Mouse (Mus musculus) forebrain, embryonic 11.5 days (tissue): ENCODE measurements at regions not wholly inside any gene's neighbourhood (a gene's known extent, or its start where the extent isn't known, plus 50 kb on each side); places are given as distances from the start of the nearest gene placed in this dataset.

Experiments
- ATAC-seq: fragments of 200-750 bp; cut with Nextera tagmentation; replicated peaks from 2 replicates; pipeline ENCODE4 v1.8.0; 2017; ENCODE audit warnings: moderate TSS enrichment; ENCODE audit not compliant: low FRiP score
- DNase-seq: peaks from one replicate; pipeline ENCODE4 v3.0.0-alpha.2; 2017; ENCODE audit warnings: low spot score
- H3K27ac ChIP-seq: fragments of 300-500 bp; sonication (generic); 2 replicates; pipeline ENCODE4 v1.5.1; 2014; ENCODE audit warnings: low read depth, low read length
- H3K27me3 ChIP-seq: fragments of 300-500 bp; sonication (generic); 2 replicates; pipeline ENCODE4 v1.6.1; 2014; ENCODE audit warnings: mild to moderate bottlenecking, low read length, mixed read lengths; ENCODE audit not compliant: control insufficient read depth, insufficient read depth
- H3K36me3 ChIP-seq: fragments of 300-500 bp; sonication (generic); 2 replicates; pipeline ENCODE4 v1.6.1; 2014; ENCODE audit warnings: mild to moderate bottlenecking, low read length, moderate library complexity, mixed read lengths; ENCODE audit not compliant: control insufficient read depth, insufficient read depth
- H3K4me1 ChIP-seq: fragments of 300-500 bp; sonication (generic); replicated peaks from 2 replicates; pipeline ENCODE4 v1.6.1; 2014; ENCODE audit warnings: low read length, mixed read lengths; ENCODE audit not compliant: control insufficient read depth, insufficient read depth
- H3K4me2 ChIP-seq: fragments of 300-500 bp; sonication (generic); 2 replicates; pipeline ENCODE4 v1.6.1; 2014; ENCODE audit warnings: low read depth, mild to moderate bottlenecking, low read length, moderate library complexity, mixed read lengths; ENCODE audit not compliant: severe bottlenecking
- H3K4me3 ChIP-seq: fragments of 300-500 bp; sonication (generic); 2 replicates; pipeline ENCODE4 v1.5.1; 2014; ENCODE audit warnings: low read depth, low read length
- H3K9ac ChIP-seq: fragments of 300-500 bp; sonication (generic); 2 replicates; pipeline ENCODE4 v1.6.1; 2014; ENCODE audit warnings: low read length
- H3K9me3 ChIP-seq: fragments of 300-500 bp; sonication (generic); 2 replicates; pipeline ENCODE4 v1.6.1; 2016; ENCODE audit warnings: low read length, mixed read lengths; ENCODE audit not compliant: control insufficient read depth
- WGBS: fragments of 180-500 bp; shearing (Covaris S2); extraction: QIAGEN DNeasy Blood & Tissue Kit; methylation state at CpG from one replicate; pipeline ENCODE4 v1.1.7; 2014; 5-methylcytosine and 5-hydroxymethylcytosine counted together

DNA sequence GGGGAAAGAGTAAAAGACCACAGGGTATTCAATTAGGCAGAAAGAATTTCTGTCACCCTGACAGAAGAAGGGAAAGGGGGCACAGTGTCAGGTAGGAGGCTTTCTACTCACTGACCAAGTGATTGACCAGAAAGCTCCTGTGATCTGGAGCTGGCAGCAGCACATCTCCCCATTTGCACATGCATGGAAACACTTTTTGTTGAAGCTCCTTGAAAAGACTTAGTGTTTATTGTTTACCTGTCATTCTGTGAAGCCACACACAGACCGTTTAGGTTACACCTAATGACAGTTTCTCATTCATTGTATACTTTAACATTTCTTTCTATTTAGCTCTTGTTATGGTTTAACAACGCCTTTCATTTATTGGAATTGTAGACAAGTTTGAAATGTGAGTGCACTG is 458.9 kb downstream of the Tmem161b start:
- Histone ChIP-seq H3K4me3 (no peak overlapping the region), H3K4me2 (no peak overlapping the region), H3K27me3 (no peaks in the 10 kb centered on the region), H3K9ac (no peak overlapping the region), H3K4me1 (no peaks in the 10 kb centered on the region), H3K9me3 (no peaks in the 10 kb centered on the region), H3K27ac (no peak overlapping the region), H3K36me3 (no peaks in the 10 kb centered on the region)
- no peak for ATAC-seq
- no peak for DNase-seq
- WGBS = 40% methylated on average over 2 of the region's 2 CpGs

DNA sequence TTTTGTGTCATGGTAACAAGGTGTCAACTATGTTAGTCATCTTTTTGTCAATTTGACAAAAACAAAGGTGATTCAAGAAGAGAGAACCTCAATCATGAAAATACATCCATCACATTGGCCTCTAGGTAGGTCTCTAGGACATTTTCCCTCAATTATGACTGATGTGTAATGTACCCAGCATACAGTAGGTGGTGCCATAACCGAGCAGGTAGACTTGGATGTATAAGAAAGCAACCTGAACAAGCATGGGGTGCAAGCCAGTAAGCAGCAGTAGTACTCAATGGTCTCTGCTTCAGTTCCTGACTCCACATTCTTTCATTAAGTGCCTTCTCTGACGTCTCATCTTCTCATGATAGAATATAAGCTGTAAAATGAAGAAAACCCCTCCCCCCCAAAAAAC is 463.8 kb downstream of the Tmem161b start:
- H3K27ac ChIP-seq = no peak overlapping the region
- no peak overlapping the region for H3K4me3 ChIP-seq
- ATAC-seq (no peak), DNase-seq (no peak)
- H3K36me3 ChIP-seq = no peaks in the 10 kb centered on the region
- no peaks in the 10 kb centered on the region for H3K4me1 ChIP-seq
- H3K27me3 ChIP-seq = no peaks in the 10 kb centered on the region
- H3K9me3 ChIP-seq = no peaks in the 10 kb centered on the region
- WGBS = 62% methylated on average over 2 of the region's 2 CpGs
- no peak overlapping the region for H3K4me2 ChIP-seq
- H3K9ac ChIP-seq = no peak overlapping the region

- Histone ChIP-seq H3K27ac (no peak overlapping the region), H3K36me3 (no peaks in the 10 kb centered on the region), H3K9ac (no peak overlapping the region), H3K4me2 (no peak overlapping the region), H3K4me3 (no peak overlapping the region), H3K27me3 (no peaks in the 10 kb centered on the region), H3K9me3 (no peaks in the 10 kb centered on the region), H3K4me1 (no peaks in the 10 kb centered on the region)
- ATAC-seq (no peak), DNase-seq (no peak)
- WGBS = 91% methylated on average over 2 of the region's 2 CpGs
Observed at GRCm38 (mm10) chr13:84693462-84693861, 471.4 kb downstream of the Tmem161b start.

- H3K9me3 ChIP-seq = no peaks in the 10 kb centered on the region
- no peak for ATAC-seq
- no peak overlapping the region for H3K4me3 ChIP-seq
- no peak for DNase-seq
- H3K9ac ChIP-seq = no peak overlapping the region
- no peak overlapping the region for H3K27ac ChIP-seq
- H3K36me3 ChIP-seq = no peaks in the 10 kb centered on the region
- H3K4me1 ChIP-seq = no peaks in the 10 kb centered on the region
- WGBS = 68% methylated on average over 3 of the region's 3 CpGs
- no peak overlapping the region for H3K4me2 ChIP-seq
- no peaks in the 10 kb centered on the region for H3K27me3 ChIP-seq
Observed at GRCm38 (mm10) chr13:84698472-84699080, 476.5 kb downstream of the Tmem161b start.

DNA sequence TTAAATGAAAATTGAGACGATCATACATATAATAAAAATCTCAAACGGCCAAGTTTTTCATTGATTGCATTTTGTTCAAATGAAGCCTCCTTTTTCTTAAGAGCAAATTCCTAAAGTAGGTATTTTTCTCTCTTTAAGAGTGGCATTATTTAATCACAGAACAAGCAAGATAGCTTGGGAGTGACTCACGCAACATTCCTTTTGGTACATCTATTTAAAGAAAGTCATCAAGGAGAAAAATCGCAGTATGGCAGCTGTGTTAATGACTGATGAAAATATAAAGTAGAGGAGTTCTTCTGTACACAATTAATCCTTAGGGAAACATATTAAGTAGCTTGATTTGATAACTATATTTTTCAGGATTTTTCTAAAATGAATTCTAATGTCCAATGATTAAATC is 448.0 kb upstream of the Ccnh start:
- Histone ChIP-seq H3K9ac (no peak overlapping the region), H3K4me2 (no peak overlapping the region), H3K9me3 (no peaks in the 10 kb centered on the region), H3K36me3 (no peaks in the 10 kb centered on the region), H3K4me1 (no peaks in the 10 kb centered on the region), H3K4me3 (no peak overlapping the region), H3K27ac (no peak overlapping the region), H3K27me3 (no peaks in the 10 kb centered on the region)
- 90% methylated on average over 4 of the region's 4 CpGs for WGBS
- ATAC-seq (no peak), DNase-seq (no peak)

DNA sequence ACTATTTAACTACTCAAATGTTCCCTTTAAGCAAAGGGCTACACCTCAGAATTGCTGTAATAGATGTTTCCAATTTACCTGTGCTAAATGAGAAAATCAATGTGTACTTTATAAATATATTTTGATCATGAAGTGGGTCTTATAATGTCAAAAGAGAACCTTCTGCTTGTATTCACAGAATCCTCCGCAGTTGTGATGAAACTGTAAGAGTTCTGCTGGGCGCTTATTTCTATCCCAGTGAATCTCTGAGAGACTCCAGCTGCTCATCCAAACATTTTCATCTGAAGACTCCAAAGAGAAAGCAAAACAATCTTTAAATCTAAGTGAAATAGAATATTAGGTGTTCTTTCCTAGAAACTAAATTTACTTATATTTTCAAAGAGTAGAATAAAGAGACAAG is 440.9 kb upstream of the Ccnh start:
- Histone ChIP-seq H3K9ac (no peak overlapping the region), H3K4me3 (no peak overlapping the region), H3K9me3 (no peaks in the 10 kb centered on the region; the same call in 1 of the 2 replicates), H3K27ac (no peak overlapping the region), H3K27me3 (no peaks in the 10 kb centered on the region), H3K4me2 (no peak overlapping the region), H3K4me1 (no peaks in the 10 kb centered on the region; the same call in 1 of the 2 replicates), H3K36me3 (no peaks in the 10 kb centered on the region)
- no peak for ATAC-seq
- 82% methylated on average over 2 of the region's 2 CpGs for WGBS
- DNase-seq = no peak

- no peak for DNase-seq
- Histone ChIP-seq H3K9me3 (no peaks in the 10 kb centered on the region; the same call in 1 of the 2 replicates), H3K4me2 (no peak overlapping the region), H3K4me1 (no peaks in the 10 kb centered on the region; the same call in 1 of the 2 replicates), H3K27ac (no peak overlapping the region), H3K36me3 (no peaks in the 10 kb centered on the region), H3K9ac (no peak overlapping the region), H3K4me3 (no peak overlapping the region), H3K27me3 (no peaks in the 10 kb centered on the region)
- ATAC-seq = no peak
- WGBS = 73% methylated on average over 1 of the region's 1 CpGs
Observed at GRCm38 (mm10) chr13:84749214-84749613, 440.0 kb upstream of the Ccnh start.

DNA sequence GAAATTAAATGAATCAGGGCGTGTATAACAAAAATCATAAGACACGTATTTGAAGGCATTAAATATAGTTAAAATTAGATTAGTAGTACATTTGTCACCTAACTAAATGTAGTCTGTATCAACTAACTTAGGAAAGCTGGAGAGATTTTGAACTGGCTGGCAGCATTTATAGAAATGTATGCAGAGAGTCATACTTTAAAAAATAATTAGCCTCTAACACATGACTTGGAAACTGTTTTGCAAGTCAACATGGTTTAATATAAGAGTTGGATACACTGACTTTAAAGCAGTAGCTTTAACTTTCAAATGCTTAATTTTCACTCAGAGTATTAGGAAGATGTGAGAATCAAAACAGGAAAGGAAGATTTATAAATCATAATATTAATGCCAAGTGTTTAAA is 439.1 kb upstream of the Ccnh start:
- H3K9me3 ChIP-seq = no peaks in the 10 kb centered on the region; the same call in 1 of the 2 replicates
- 69% methylated on average over 2 of the region's 2 CpGs for WGBS
- no peaks in the 10 kb centered on the region for H3K36me3 ChIP-seq
- H3K4me2 ChIP-seq = no peak overlapping the region
- H3K4me3 ChIP-seq = no peak overlapping the region
- DNase-seq (no peak), ATAC-seq (no peak)
- H3K4me1 ChIP-seq = peaks cover 4% of the 10 kb centered on the region; the same call in 1 of the 2 replicates
- H3K27ac ChIP-seq = no peak overlapping the region
- no peak overlapping the region for H3K9ac ChIP-seq
- no peaks in the 10 kb centered on the region for H3K27me3 ChIP-seq
